In the genomic region with DNA sequence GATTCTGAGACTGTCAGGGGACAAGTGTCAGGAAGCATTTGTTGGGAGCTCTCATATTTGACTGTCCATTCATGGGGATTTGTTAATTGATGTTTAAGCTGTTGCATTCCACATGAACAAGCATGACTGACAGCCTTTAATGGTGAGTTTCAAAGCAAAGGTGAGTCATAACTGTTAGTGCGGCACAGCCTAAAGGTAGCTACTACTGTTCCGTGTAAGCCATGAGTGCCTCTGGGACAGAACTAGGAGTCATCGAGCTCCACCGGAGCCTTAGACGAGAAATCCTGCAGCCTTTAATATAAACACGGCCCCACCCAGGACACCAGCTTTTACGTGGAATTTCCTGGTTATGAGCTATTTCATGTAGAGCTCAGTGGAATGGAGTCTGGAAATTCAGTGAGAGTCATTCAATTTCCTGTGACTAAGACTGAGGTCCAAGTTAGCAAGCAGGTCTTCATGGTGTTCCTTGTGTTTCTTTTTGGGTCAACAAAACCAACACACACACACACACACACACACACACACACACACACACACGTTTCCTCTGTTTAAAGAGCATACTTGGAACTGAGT, we compare ENCODE assay signal across 17 mouse cellular contexts.
"Had no signal": no experiment of that assay in that cellular context is flagged by ENCODE, and none has a peak within 500 bp of the region (broad histone marks: within the 10 kb centered on the region; RNA-seq: fewer than 3 reads in every experiment).

No protein-coding gene starts in this region.

- H3K4me1 ChIP-seq: limb, embryonic 12.5 days; limb, embryonic 15.5 days had no signal

- H3K27ac ChIP-seq: kidney, postnatal 0 days; limb, embryonic 12.5 days; limb, embryonic 15.5 days; liver, embryonic 14.5 days had no signal

- H3K27me3 ChIP-seq: limb, embryonic 12.5 days; limb, embryonic 15.5 days had no signal

- H3K4me3 ChIP-seq: limb, embryonic 12.5 days; limb, embryonic 15.5 days had no signal

- DNase-seq: kidney, adult 2 months; kidney, postnatal 36 days; left cerebral cortex, postnatal 4 days; liver, postnatal 0 days; lung, embryonic 14.5 days; lung, postnatal 10 days; lung, postnatal 36 days; midbrain, embryonic 14.5 days; thymus, adult 2 months; thymus, postnatal 14 days; thymus, postnatal 4 days had no signal

- H3K9ac ChIP-seq: limb, embryonic 12.5 days; limb, embryonic 15.5 days; liver, embryonic 14.5 days; liver, postnatal 0 days; lung, embryonic 14.5 days had no signal

- ATAC-seq: liver, postnatal 0 days had no signal

- H3K4me2 ChIP-seq: limb, embryonic 12.5 days; limb, embryonic 15.5 days; liver, embryonic 11.5 days; lung, embryonic 14.5 days; midbrain, embryonic 11.5 days had no signal

- H3K36me3 ChIP-seq: limb, embryonic 12.5 days; limb, embryonic 15.5 days had no signal

- H3K9me3 ChIP-seq: limb, embryonic 12.5 days; limb, embryonic 15.5 days had no signal
